Mouse (Mus musculus) left cerebral cortex, adult 8-10 months (tissue): ENCODE results near the gene Zfp874a. TPM values are rescaled to one million over a fixed set of nuclear protein-coding genes. Genes with fewer than 3 reads are reported as not detected.
"Not testable (repeated sequence)": the region's sequence is repeated elsewhere in the genome, so short reads cannot be mapped to it uniquely, and the experiment has no call there.

Experiments
- DNase-seq, 2 experiments: peaks; one replicate each; pipeline ENCODE4 v3.0.0; 2022; ENCODE audit warnings: low spot score in 2 of 2
- total RNA-seq, 4 experiments: library from RNA; stranded (reverse); gene quantifications; 2 replicates each; pipeline ENCODE4 v1.2.4; 2022

Zfp874a gene
- total RNA-seq, 4 experiments from 2014 or later: 11.8 to 15.0 (median 14.3) TPM

DNA sequence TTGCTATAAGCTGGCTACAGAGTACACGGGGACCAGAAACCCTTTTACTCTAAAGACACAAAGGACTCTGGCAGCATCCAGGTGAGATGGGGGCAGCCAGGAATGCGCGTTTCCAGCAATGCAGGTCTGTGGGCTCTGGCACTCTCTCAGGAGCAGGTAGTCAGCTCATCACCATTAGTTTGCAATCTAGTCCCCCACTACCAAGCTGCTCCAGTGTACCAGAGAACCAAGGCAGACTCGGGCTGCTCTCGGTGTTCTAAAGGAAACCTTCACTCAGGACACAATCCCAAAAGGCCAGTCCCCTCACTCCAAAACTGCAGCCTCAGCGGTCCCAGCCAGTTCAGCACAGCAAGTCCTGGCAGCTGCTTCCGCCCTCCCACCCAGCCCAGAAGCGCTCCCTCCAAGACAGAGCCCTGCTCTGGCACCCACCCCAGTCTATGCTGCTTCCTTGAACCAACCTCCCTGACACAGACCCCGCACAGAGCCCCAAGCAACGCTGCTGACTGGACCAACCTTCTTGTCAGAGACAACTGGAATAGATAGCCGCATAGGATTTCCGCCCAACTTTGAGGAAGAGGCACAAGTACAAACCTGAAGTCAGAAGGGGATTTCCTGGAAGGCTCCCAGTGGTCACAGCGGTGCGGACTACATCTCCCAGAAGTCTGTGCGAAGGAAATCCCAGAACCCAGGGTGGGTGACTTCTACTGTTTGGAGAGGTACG is 52.1 kb downstream of the Zfp874a start, which contains the start of gene Zfp429:
TSS of gene Zfp429 (minus strand) at position 637 of the 721 bp plus-strand sequence.
- peak; percentile 42 to 60 for DNase-seq

DNA sequence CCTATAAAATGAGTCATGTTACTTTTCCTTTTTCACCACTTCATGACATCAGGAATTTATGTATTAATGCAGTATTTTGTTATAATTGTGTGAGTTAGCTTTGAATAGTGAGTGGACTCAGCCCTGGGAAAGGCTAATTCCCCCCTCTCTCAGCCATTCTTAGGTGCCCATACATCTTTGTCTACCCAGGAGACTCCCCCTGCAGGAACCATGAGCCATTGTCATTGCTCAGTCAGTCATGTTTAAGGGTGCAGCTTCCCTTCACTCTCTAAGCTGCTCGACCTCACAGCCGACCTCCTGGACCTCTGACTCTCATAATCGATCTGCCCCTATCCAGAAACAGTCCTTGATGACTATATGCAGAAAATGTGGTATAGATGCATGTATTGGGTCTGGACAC is 75.2 kb downstream of the Zfp874a start:
- DNase-seq: not testable (repeated sequence)

GRCm38 (mm10) chr13:67375050-67375911 is 76.1 kb downstream of the Zfp874a start, which contains the start of the genes Gm28041 and Zfp456:
Gene Gm28041 (minus strand): TSS chr13:67375733.
Gene Zfp456 (minus strand): TSS chr13:67375810.
- peak; percentile 12 to 39 for DNase-seq

Other genes with a start within 250 kb of the Zfp874a start
- gene Zfp458, start 173.2 kb downstream of the Zfp874a start, total RNA-seq: 10 to 100 TPM; 20.2 to 26.6 (median 22.9) TPM
- gene Zfp457, start 145.1 kb downstream of the Zfp874a start, total RNA-seq: 1 to 10 TPM; 4.5 to 7.8 (median 6.2) TPM
- 1 to 10 TPM; 3.5 to 4.4 (median 3.9) TPM for gene Zfp595, start 119.1 kb downstream of the Zfp874a start, total RNA-seq
- 1 to 10 TPM in 3 of 4 experiments, not detected in 1; 1.6 to 2.3 (median 1.8) TPM for gene Gm28044, start 91.1 kb downstream of the Zfp874a start, total RNA-seq
- gene Zfp953, start 91.0 kb downstream of the Zfp874a start, total RNA-seq: 1 to 10 TPM in 3 of 4 experiments, under 1 TPM in 1; 0.98 to 1.5 (median 1.2) TPM
- gene Gm28041, start 75.9 kb downstream of the Zfp874a start, total RNA-seq: under 1 TPM in 1 of 4 experiments, not detected in 3; 0.70 TPM
- gene Zfp456, start 75.8 kb downstream of the Zfp874a start, total RNA-seq: 1 to 10 TPM in 2 of 4 experiments, under 1 TPM in 2; 0.77 to 1.2 (median 0.92) TPM
- gene Zfp429, start 51.8 kb downstream of the Zfp874a start, total RNA-seq: 1 to 10 TPM; 1.8 to 4.4 (median 3.7) TPM
- gene Zfp459, start 30.2 kb downstream of the Zfp874a start, total RNA-seq: 1 to 10 TPM; 2.5 to 8.2 (median 4.0) TPM
- gene Zfp874b, start 32.6 kb upstream of the Zfp874a start, total RNA-seq: 10 to 100 TPM; 15.7 to 20.1 (median 17.9) TPM
- gene Zfp58, start 48.9 kb upstream of the Zfp874a start, total RNA-seq: 10 to 100 TPM in 1 of 4 experiments, 1 to 10 TPM in 3; 6.6 to 11.3 (median 8.4) TPM
- 1 to 10 TPM in 1 of 4 experiments, under 1 TPM in 1, not detected in 2; 0.83 to 1.3 TPM for gene Gm26965, start 74.5 kb upstream of the Zfp874a start, total RNA-seq
- 10 to 100 TPM; 21.2 to 24.7 (median 21.6) TPM for gene Zfp87, start 74.6 kb upstream of the Zfp874a start, total RNA-seq
- gene Zfp748, start 102.2 kb upstream of the Zfp874a start, total RNA-seq: 10 to 100 TPM in 2 of 4 experiments, 1 to 10 TPM in 2; 9.5 to 12.2 (median 10.8) TPM
- 10 to 100 TPM in 1 of 4 experiments, 1 to 10 TPM in 3; 8.1 to 10.6 (median 8.9) TPM for gene Zfp729b, start 158.1 kb upstream of the Zfp874a start, total RNA-seq
- gene Gm49345, start 186.1 kb upstream of the Zfp874a start, total RNA-seq: 1 to 10 TPM in 2 of 4 experiments, under 1 TPM in 2; 0.89 to 3.2 (median 1.7) TPM
- gene Zfp729a, start 186.2 kb upstream of the Zfp874a start, total RNA-seq: 10 to 100 TPM in 3 of 4 experiments, 1 to 10 TPM in 1; 7.8 to 13.7 (median 10.4) TPM
- gene Zfp738, start 235.4 kb upstream of the Zfp874a start, total RNA-seq: 10 to 100 TPM; 21.5 to 29.8 (median 22.6) TPM